7 mouse cellular contexts compared by ENCODE assay signal in the genomic region with DNA sequence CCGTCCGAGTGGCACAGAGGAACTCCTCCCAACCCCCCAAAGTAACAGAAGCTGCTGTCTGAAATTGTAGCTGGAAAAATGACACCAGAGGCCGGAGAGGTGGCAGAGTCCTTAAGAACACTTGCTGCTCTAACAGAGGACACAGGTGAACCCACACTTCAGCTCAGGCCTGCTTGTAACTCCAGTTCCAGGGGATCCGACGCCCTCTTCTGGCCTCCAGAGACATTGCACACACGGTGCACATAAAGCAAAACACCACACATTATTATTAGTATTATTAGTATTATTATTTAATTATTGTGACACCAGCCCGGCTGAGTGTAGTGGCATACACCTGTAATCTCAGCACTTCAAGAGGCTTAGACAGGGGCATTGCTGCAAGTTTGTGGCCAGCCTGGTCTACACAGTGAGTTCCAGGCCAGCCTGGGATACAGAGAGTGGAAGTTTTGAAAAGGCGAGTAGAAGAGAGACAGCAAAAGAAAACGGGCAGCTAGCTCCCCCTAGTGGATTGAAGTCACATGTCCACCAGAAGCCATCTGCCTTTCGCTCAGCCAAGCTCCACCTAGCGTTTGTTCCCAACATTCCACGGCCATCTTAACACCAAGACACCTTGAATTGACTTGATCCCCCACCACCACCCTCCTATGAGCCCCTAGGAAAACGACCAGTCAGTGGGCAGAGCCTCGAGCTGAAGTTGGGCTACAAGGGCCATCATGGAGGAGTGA. TPM values are rescaled to one million over a fixed set of nuclear protein-coding genes. Genes with fewer than 3 reads are reported as not detected.
A peak's percentile ranks its signal among the peaks of the same experiment; 100 is the strongest.
DNase-seq lines count a peak whose midpoint lies in the region; ATAC-seq lines count a peak whose summit lies in the region.

No protein-coding gene starts in this region.

- peak; percentile 81 for DNase-seq in adrenal gland, adult 2 months
- peak; percentile 93 for DNase-seq in embryo, embryonic 10.5 days (ENCODE audit: low spot score)
- peak; percentile 77 for DNase-seq in gastrocnemius, postnatal 14 days
- DNase-seq in left cerebral cortex, postnatal 14 days (ENCODE audit: low spot score in 2 of 2) = peak; percentile 91
- DNase-seq in mesoderm, embryonic 11.5 days (ENCODE audit: low read depth, low spot score) = peak; percentile 91
- peak; percentile 74 for DNase-seq in right cerebral cortex, postnatal 4 days

- ATAC-seq in inflammation-experienced regulatory T-cells, adult 6 months = peak; percentile 36

- intact Hi-C loops in gastrocnemius, postnatal 14 days (cut with DNase I; ENCODE audit: low total_unique reads) = loop anchor here (2.0 kb wide), 1 partner anchor 92 kb away; no protein-coding TSS in a partner anchor
- intact Hi-C loops in left cerebral cortex, postnatal 14 days (cut with DNase I) = loop anchor here (1.0 to 10.0 kb wide), 2 partner anchors 93 to 334 kb away; partner anchors contain the start of gene Necab2

RNA-seq across cellular contexts. Expression of gene Tldc1, which starts 1.0 kb away (rescaled TPM):
- total RNA-seq in adrenal gland, adult 2 months (2021) = 10 to 100 TPM in 1 of 2 experiments, 1 to 10 TPM in 1; 8.4 to 12.7 TPM
- polyA plus RNA-seq in adrenal gland, adult 2 months (2012; rRNA removed) = 13.0 and 13.2 TPM in 2 replicates
- 1 to 10 TPM; 4.1 to 4.3 TPM for total RNA-seq in gastrocnemius, postnatal 14 days (2021)
- polyA plus RNA-seq in inflammation-experienced regulatory T-cells, adult 6 months (2017; shearing (Covaris generic)) = 1 to 10 TPM; 6.1 to 7.4 (median 7.0) TPM
- total RNA-seq in left cerebral cortex, postnatal 14 days (2021) = 10 to 100 TPM; 17.3 to 19.0 TPM

Comparison
In these comparisons a context has a peak if more than half of its experiments do, and no peak if none do; other contexts are left out.
1. Peak in every context shown above with its lines: DNase-seq and ATAC-seq.